Mouse (Mus musculus) CH12.LX (cell line): ENCODE data around the gene Myom1.

ENCODE experiments used
- CTCF ChIP-seq, 2 experiments: IDR thresholded peaks in 1 of 2; conservative IDR thresholded peaks in 1 of 2; 2 replicates each; pipeline ENCODE4 v1.5.1; 2011 to 2012; ENCODE audit warnings: low read depth in 2 of 2, low read length in 2 of 2, improper control_type of control experiment in 1 of 2, inconsistent platforms in 1 of 2, mild to moderate bottlenecking in 1 of 2, moderate library complexity in 1 of 2
- E2F4 ChIP-seq: IDR thresholded peaks from 2 replicates; pipeline ENCODE4 v1.6.1; 2011; ENCODE audit warnings: low read depth, low read length, improper control_type of control experiment; ENCODE audit not compliant: insufficient replicate concordance
- EP300 ChIP-seq: IDR thresholded peaks from 2 replicates; pipeline ENCODE4 v1.6.1; 2011; ENCODE audit warnings: low read length, improper control_type of control experiment
- HCFC1 ChIP-seq: IDR thresholded peaks from 2 replicates; pipeline ENCODE4 v1.6.1; 2012; ENCODE audit warnings: low read depth, mild to moderate bottlenecking, inconsistent platforms, low read length, improper control_type of control experiment
- MAFK ChIP-seq: IDR thresholded peaks from 2 replicates; pipeline ENCODE4 v1.6.1; 2011; ENCODE audit warnings: low read length, improper control_type of control experiment; ENCODE audit not compliant: insufficient replicate concordance
- NRF1 ChIP-seq: IDR thresholded peaks from 2 replicates; pipeline ENCODE4 v1.6.1; 2014; ENCODE audit warnings: low read depth, mild to moderate bottlenecking, inconsistent platforms, low read length, improper control_type of control experiment, moderate library complexity
- POLR2A ChIP-seq: IDR thresholded peaks from 2 replicates; pipeline ENCODE4 v1.6.1; 2011; ENCODE audit warnings: low read depth, mild to moderate bottlenecking, improper control_type of control experiment, low read length
- SMC3 ChIP-seq: IDR thresholded peaks from 2 replicates; pipeline ENCODE4 v1.6.1; 2011; ENCODE audit warnings: low read depth, low read length, improper control_type of control experiment
- UBTF ChIP-seq: IDR thresholded peaks from 2 replicates; pipeline ENCODE4 v1.6.1; 2012; ENCODE audit warnings: low read depth, mild to moderate bottlenecking, inconsistent platforms, low read length, improper control_type of control experiment, moderate library complexity
- ZC3H11A ChIP-seq: IDR thresholded peaks from 2 replicates; pipeline ENCODE4 v1.6.1; 2012; ENCODE audit warnings: low read depth, mild to moderate bottlenecking, inconsistent platforms, low read length, improper control_type of control experiment

DNA sequence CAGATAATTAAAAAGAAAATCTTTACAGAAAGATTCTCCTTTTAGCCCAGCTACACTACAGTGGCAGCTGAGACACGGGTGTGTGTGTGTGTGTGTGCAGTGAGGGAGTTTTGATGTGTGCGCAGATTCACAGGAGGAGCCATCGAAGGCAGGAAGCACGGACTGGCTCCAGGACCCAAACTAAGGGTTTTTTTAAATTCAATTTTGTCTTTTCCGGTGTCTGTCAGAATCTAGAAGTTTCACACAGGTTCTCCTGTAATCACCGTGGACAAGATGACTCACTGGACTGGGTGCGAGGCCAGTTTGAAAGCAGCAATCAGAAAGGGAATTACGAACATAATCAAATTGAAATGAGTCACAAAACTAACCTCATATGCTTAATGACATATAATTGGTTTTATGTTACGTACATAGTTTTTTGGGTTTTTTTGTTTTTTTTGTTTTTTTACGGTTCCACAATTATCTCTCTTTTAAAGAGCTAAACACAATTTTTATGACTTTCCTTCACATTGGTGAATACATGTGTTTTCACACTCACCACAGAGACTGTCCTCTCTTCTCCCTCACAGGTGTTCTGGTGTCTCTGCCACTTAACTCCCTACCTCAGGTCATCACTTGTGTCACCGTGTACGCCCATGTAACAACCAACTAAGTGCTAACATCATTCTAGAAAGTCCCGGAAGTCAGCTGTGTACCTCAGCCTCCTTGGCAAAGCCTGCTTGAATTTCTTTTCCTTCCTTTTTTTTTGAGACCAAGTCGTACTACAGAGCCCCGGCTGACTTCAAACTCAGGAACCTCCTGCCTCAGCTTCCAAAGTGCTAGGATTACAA is 15.4 kb upstream of the Myom1 start:
- TF ChIP-seq HCFC1 (no peak), POLR2A (no peak), CTCF (conservative IDR thresholded peaks at IDR 0.05 in 1 of 2, IDR thresholded peaks at IDR 0.05 in 1 of 2; ENCODE audit: low read depth in 2 of 2, low read length in 2 of 2) (no peak), E2F4 (no peak), NRF1 (no peak), EP300 (no peak), UBTF (no peak), MAFK (no peak), ZC3H11A (no peak), SMC3 (no peak)
